7 mouse cellular contexts compared by ENCODE assay signal in the genomic region with DNA sequence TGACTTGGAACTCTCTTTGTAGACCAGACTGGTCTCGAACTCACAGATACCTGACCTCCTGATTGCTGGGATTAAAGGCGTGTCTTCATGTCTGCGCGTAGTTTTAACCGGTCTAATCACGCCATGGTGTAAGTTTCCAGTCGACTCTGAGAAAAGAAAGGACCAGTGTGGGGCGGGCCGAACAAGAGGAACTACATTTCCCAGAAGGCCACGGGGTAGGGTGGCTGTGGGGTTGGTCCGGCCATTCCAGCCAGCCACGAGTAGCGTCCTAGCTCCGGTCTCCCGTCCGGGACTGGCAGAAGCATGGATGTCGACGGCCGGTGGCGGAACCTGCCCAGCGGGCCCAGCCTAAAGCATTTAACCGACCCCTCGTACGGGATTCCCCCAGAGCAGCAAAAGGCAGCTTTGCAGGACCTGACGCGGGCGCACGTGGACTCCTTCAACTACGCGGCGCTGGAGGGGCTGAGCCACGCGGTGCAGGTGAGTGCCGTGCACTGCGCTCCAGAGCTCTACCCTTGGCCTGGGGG. TPM values are rescaled to one million over a fixed set of nuclear protein-coding genes. Genes with fewer than 3 reads are reported as not detected.
DNase-seq lines count a peak whose midpoint lies in the region; ATAC-seq lines count a peak whose summit lies in the region.

Polr1b (plus strand) TSS at position 212 of the 527 bp plus-strand sequence.

- H3K4me2 ChIP-seq in intestine, embryonic 15.5 days (replicated peaks) = peak within 1 kb of the TSS; percentile 73

- WGBS in intestine, embryonic 15.5 days = under 1% methylated on average over 35 of the region's 35 CpGs
- WGBS in midbrain, embryonic 10.5 days = under 1% methylated on average over 35 of the region's 35 CpGs

- peaks cover 7% of the 10 kb centered on the region for H3K36me3 ChIP-seq in intestine, embryonic 15.5 days
- peaks cover 34% of the 10 kb centered on the region for H3K36me3 ChIP-seq in midbrain, embryonic 10.5 days

- H3K9ac ChIP-seq in intestine, embryonic 15.5 days = peak within 1 kb of the TSS; percentile 75

- H3K4me1 ChIP-seq in intestine, embryonic 15.5 days (replicated peaks) = peaks cover 3% of the 10 kb centered on the region
- peaks cover 13% of the 10 kb centered on the region for H3K4me1 ChIP-seq in midbrain, embryonic 10.5 days

- peak; percentile 100 for ATAC-seq in intestine, embryonic 15.5 days

- intact Hi-C loops in gastrocnemius, postnatal 36 days (cut with DNase I) = no loop called here
- intact Hi-C loops in left cerebral cortex, postnatal 25 days (cut with DNase I) = loop anchor here (1.0 to 10.0 kb wide), 2 partner anchors 28 to 236 kb away; partner anchors contain the start of genes Chchd5 and Fbln7

- no peak within 1 kb of the TSS for H3K27ac ChIP-seq in intestine, embryonic 15.5 days
- H3K27ac ChIP-seq in midbrain, embryonic 10.5 days (replicated peaks) = peak within 1 kb of the TSS; percentile 84

- no peaks in the 10 kb centered on the region for H3K9me3 ChIP-seq in intestine, embryonic 15.5 days
- no peaks in the 10 kb centered on the region for H3K9me3 ChIP-seq in midbrain, embryonic 10.5 days (replicated peaks)

- H3K4me3 ChIP-seq in intestine, embryonic 15.5 days (replicated peaks) = peak within 1 kb of the TSS; percentile 85
- H3K4me3 ChIP-seq in midbrain, embryonic 10.5 days = peak within 1 kb of the TSS; percentile 66

- no peaks in the 10 kb centered on the region for H3K27me3 ChIP-seq in intestine, embryonic 15.5 days (replicated peaks)
- H3K27me3 ChIP-seq in midbrain, embryonic 10.5 days (ENCODE audit: low read depth, poor library complexity, severe bottlenecking) = no peaks in the 10 kb centered on the region

- DNase-seq in adrenal gland, adult 2 months = peak; percentile 96
- peak; percentile 87 for DNase-seq in embryo, embryonic 11.5 days (ENCODE audit: low read depth, low spot score)
- peak; percentile 87 to 88 for DNase-seq in gastrocnemius, postnatal 36 days
- DNase-seq in left cerebral cortex, postnatal 25 days (ENCODE audit: low spot score in 2 of 2) = peak; percentile 93 to 98
- peak; percentile 91 for DNase-seq in midbrain, embryonic 10.5 days (ENCODE audit: low spot score)
- peak; percentile 82 for DNase-seq in right cerebral cortex, postnatal 4 days

RNA-seq across cellular contexts. Expression of gene Polr1b, which starts in this region (rescaled TPM):
- 10 to 100 TPM; 15.1 to 19.0 TPM for total RNA-seq in adrenal gland, adult 2 months (2021)
- 15.9 and 16.7 TPM in 2 replicates for polyA plus RNA-seq in adrenal gland, adult 2 months (2012; rRNA removed)
- total RNA-seq in gastrocnemius, postnatal 36 days (2021) = 10 to 100 TPM in 1 of 2 experiments, 1 to 10 TPM in 1; 8.9 to 11.7 TPM
- polyA plus RNA-seq in intestine, embryonic 15.5 days (2015; fragmentation: Nextera tagmentation; extraction: Ambion mirVana) = 28.6 and 29.0 TPM in 2 replicates
- total RNA-seq in left cerebral cortex, postnatal 25 days (2021) = 10 to 100 TPM; 17.8 to 22.1 TPM
- 35.5 and 37.2 TPM in 2 replicates for polyA plus RNA-seq in midbrain, embryonic 10.5 days (2016; fragmentation: Nextera tagmentation; extraction: Ambion mirVana)
